Comparison of ENCODE assay signal across 8 mouse cellular contexts in the genomic region with DNA sequence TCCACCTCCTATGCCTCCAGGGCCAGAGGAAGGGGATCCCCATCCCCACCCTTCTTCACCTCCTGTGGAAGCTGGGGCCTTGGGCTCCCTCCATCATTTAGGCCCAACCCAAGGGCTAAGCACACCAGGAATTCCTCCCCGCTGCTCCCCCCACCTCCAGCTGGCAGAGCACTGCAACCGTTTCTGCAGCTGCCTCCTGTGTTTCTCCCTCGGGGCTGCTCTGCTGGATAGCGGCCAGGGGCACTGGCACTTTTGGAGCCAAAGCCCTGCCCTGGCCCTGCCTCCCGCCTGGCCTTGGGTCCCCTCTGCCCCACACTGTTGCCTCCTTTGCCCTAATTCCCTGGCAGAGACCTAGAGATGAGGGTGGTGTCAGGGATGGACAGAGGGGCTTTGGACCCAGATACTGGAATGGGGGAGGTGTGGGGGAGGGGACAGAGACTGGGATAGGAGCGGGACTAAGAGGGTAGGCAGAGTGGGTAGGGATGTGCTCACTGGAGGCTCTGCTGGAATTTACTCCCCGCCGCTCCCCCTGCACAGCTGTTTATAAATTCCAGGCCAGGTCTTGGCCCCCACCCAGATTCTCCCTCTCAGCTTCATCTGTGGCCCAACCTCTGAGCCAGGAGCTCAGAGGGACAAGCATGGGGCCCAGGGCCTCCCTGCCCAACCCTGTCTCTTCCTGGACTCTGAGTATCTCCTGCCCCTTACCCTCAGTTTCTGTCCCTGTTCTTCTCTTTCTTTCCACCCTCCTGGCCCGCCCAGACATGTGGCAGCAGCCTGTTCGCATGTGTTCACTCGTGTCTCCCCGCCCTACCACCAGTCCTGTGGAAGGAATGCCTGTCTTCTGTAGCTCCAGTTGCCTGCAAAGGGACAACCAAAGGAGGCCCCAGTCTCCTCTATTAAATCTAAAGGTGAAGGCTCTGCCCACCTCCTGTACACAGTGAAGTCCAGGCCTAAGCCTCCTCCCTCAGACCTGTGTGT. TPM values are rescaled to one million over a fixed set of nuclear protein-coding genes. Genes with fewer than 3 reads are reported as not detected.
DNase-seq lines count a peak whose midpoint lies in the region.

No protein-coding gene starts in this region.

- H3K4me3 ChIP-seq in brown adipose tissue, adult 24 weeks (ENCODE audit: insufficient read depth, low read depth, low read length), result peak overlapping the region; percentile 93

- peaks cover 17% of the 10 kb centered on the region for H3K4me1 ChIP-seq in brown adipose tissue, adult 24 weeks (ENCODE audit: control insufficient read depth, insufficient read depth, insufficient read length, low read length)

- peak overlapping the region; percentile 93 for H3K27ac ChIP-seq in brown adipose tissue, adult 24 weeks (replicated peaks; ENCODE audit: low read depth, low read length)

- DNase-seq in frontal cortex, postnatal 10 days (ENCODE audit: low spot score in 2 of 2), result peak; percentile 64
- no peak for DNase-seq in frontal cortex, postnatal 25 days (ENCODE audit: low spot score in 2 of 2)
- DNase-seq in heart, adult 9 months (ENCODE audit: low spot score in 2 of 2), result peak; percentile 93 to 94
- peak; percentile 86 for DNase-seq in kidney, adult 9 months
- peak; percentile 90 for DNase-seq in lung, adult 18-20 months
- peak; percentile 94 for DNase-seq in retina, postnatal 1 day
- no peak for DNase-seq in c-Kit-positive CD71-positive TER-119-positive erythroid progenitor cells, embryonic 14.5 days (ENCODE audit: low spot score)

RNA-seq across cellular contexts. Expression of a gene that starts 4.8 kb away (rescaled TPM):
- polyA plus RNA-seq in brown adipose tissue, adult 24 weeks (2012; ENCODE audit: insufficient read depth, insufficient read length, missing spikeins), result 141 and 148 TPM in 2 replicates

RNA-seq across cellular contexts. Expression of a gene that starts 16.7 kb away (rescaled TPM):
- polyA plus RNA-seq in brown adipose tissue, adult 24 weeks (2012; ENCODE audit: insufficient read depth, insufficient read length, missing spikeins), result 86.7 and 98.8 TPM in 2 replicates

RNA-seq across cellular contexts. Expression of a gene that starts 40.4 kb away (rescaled TPM):
- polyA plus RNA-seq in brown adipose tissue, adult 24 weeks (2012; ENCODE audit: insufficient read depth, insufficient read length, missing spikeins), result 320 and 478 TPM in 2 replicates

Comparison
In these comparisons a context has a peak if more than half of its experiments do, and no peak if none do; other contexts are left out.
1. DNase-seq: peak in frontal cortex, postnatal 10 days (2 of 2), heart, adult 9 months (2 of 2), kidney, adult 9 months (single experiment), lung, adult 18-20 months (2 of 2) and retina, postnatal 1 day (single experiment); none in frontal cortex, postnatal 25 days (0 of 2) and c-Kit-positive CD71-positive TER-119-positive erythroid progenitor cells, embryonic 14.5 days (single experiment).